Mouse (Mus musculus): ENCODE results near the gene Matn3. TPM values are rescaled to one million over a fixed set of nuclear protein-coding genes. Genes with fewer than 3 reads are reported as not detected.

Gene Matn3
- polyA plus RNA-seq, 1 experiment from 2014 or later = 0.11 TPM

DNA sequence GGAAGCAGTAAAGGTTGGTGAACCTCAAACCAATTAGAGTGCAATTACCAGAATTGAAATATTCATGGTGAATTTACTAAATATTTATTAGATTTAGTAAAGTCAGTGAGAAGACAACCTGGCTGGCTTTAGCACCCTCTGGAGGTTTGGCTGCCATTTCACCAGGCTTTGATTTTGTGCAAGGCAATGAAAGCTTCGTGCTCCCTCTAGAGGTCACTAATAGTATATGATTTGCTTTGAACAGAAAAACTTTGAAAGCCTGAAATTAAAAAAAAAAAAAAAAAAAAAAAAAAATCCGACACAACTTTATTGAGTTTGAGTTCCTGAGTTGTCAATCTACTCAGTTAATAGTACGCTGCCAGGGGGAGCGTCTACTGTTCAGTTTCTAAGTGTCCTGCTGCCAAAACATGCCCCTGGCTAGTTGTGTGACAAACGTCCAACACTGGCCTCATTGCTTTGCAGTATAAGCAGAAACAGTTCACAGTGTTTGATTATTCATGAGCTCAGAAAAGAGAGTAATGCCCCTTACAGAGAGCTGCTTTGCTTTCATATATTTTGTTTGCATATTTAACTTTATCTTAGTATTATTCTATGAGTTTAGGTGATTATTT, 54.4 kb downstream of the Matn3 start:
- Histone ChIP-seq H3K9me3 (ENCODE audit: control insufficient read depth, low read length) (no peaks in the 10 kb centered on the region), H3K27ac (ENCODE audit: low read depth, low read length) (no peak overlapping the region), H3K4me1 (ENCODE audit: control insufficient read depth, insufficient read depth, low read length) (no peaks in the 10 kb centered on the region), H3K27me3 (ENCODE audit: control insufficient read depth, insufficient read depth, low read length) (no peaks in the 10 kb centered on the region), H3K9ac (ENCODE audit: low read depth, low read length) (no peak overlapping the region), H3K4me3 (ENCODE audit: low read length) (no peak overlapping the region), H3K4me2 (replicated peaks; ENCODE audit: low read depth, low read length) (no peak overlapping the region), H3K36me3 (ENCODE audit: control insufficient read depth, insufficient read depth, low read length) (no peaks in the 10 kb centered on the region)
- WGBS = 21% methylated on average over 5 of the region's 5 CpGs
- ATAC-seq (ENCODE audit: low FRiP score, low TSS enrichment) = no peak

DNA sequence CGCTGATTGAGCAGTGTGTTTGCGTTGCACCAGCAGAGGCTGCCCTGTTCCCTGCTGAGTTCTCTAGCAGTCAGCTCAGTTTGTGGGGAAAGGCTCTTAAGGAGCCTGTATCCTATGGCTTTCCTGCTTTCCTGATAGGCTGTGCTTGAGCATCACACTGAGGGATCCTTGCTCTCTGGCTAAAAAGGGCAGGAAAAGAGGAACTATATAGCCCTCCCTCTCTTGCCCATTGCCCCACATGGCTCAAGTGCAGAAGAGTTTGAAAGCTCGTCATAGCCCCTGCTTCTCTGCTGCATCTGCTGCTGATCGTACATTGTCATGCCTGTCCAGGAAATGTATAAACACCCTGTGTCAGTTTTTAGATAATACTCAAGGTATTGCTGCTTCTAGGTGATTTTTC, 59.4 kb downstream of the Matn3 start:
- Histone ChIP-seq H3K9me3 (ENCODE audit: control insufficient read depth, low read length) (no peaks in the 10 kb centered on the region), H3K4me3 (ENCODE audit: low read length) (no peak overlapping the region), H3K36me3 (ENCODE audit: control insufficient read depth, insufficient read depth, low read length) (no peaks in the 10 kb centered on the region), H3K4me1 (ENCODE audit: control insufficient read depth, insufficient read depth, low read length) (no peaks in the 10 kb centered on the region), H3K4me2 (replicated peaks; ENCODE audit: low read depth, low read length) (no peak overlapping the region), H3K27ac (ENCODE audit: low read depth, low read length) (no peak overlapping the region), H3K9ac (ENCODE audit: low read depth, low read length) (no peak overlapping the region), H3K27me3 (ENCODE audit: control insufficient read depth, insufficient read depth, low read length) (no peaks in the 10 kb centered on the region)
- WGBS = 68% methylated on average over 4 of the region's 4 CpGs
- no peak for ATAC-seq (ENCODE audit: low FRiP score, low TSS enrichment)

DNA sequence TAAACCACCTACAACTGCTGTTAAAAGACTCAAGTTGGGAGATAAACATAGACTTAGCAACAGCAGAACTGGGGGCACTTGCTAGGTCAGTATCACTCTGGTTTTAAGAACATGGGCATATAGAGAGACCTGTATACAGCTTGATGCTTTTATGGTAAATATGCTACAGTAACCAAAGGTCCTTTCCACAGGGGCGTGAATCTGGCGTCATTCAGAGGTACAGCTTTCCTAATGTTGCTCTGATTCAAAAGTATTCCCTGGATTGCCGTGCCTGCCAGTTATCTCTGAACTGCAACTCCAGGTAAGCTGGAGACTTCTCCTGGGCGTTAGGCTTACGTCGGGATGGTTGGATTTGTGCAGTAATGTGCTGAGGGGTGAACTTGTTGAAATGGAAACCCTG, 60.1 kb downstream of the Matn3 start:
- no peak for ATAC-seq (ENCODE audit: low FRiP score, low TSS enrichment)
- Histone ChIP-seq H3K4me1 (ENCODE audit: control insufficient read depth, insufficient read depth, low read length) (no peaks in the 10 kb centered on the region), H3K27me3 (ENCODE audit: control insufficient read depth, insufficient read depth, low read length) (no peaks in the 10 kb centered on the region), H3K4me2 (replicated peaks; ENCODE audit: low read depth, low read length) (no peak overlapping the region), H3K27ac (ENCODE audit: low read depth, low read length) (no peak overlapping the region), H3K4me3 (ENCODE audit: low read length) (no peak overlapping the region), H3K36me3 (ENCODE audit: control insufficient read depth, insufficient read depth, low read length) (peaks cover 1% of the 10 kb centered on the region; the same call in 1 of the 2 replicates), H3K9me3 (ENCODE audit: control insufficient read depth, low read length) (no peaks in the 10 kb centered on the region), H3K9ac (ENCODE audit: low read depth, low read length) (no peak overlapping the region)
- WGBS = 94% methylated on average over 6 of the region's 6 CpGs

DNA sequence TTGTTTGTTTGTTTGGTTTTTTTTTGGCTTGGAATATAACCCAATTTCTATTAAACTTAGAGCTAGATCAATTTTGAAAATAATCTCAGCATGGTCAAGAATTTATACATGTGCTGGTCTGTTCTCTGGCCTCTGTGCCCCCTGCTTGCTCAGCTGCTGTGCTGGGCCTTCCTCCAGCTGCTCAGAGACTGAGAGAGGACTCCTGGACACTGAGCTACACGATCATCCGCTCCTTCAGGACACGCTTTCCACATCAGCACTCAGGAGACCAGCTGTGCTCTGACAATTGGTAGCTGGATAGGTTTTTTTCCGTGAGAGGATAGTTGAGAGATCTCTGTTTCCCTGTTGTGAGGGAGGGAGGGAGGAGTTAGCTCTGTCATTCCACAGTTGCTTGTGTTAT, 62.6 kb downstream of the Matn3 start:
- no peak overlapping the region for H3K4me2 ChIP-seq (replicated peaks; ENCODE audit: low read depth, low read length)
- H3K36me3 ChIP-seq (ENCODE audit: control insufficient read depth, insufficient read depth, low read length) = peaks cover 3% of the 10 kb centered on the region; the same call in 1 of the 2 replicates
- ATAC-seq (ENCODE audit: low FRiP score, low TSS enrichment) = no peak
- 65% methylated on average over 4 of the region's 4 CpGs for WGBS
- no peak overlapping the region for H3K27ac ChIP-seq (ENCODE audit: low read depth, low read length)
- H3K9ac ChIP-seq (ENCODE audit: low read depth, low read length) = no peak overlapping the region
- no peaks in the 10 kb centered on the region for H3K4me1 ChIP-seq (ENCODE audit: control insufficient read depth, insufficient read depth, low read length)
- H3K27me3 ChIP-seq (ENCODE audit: control insufficient read depth, insufficient read depth, low read length) = no peaks in the 10 kb centered on the region
- no peak overlapping the region for H3K4me3 ChIP-seq (ENCODE audit: low read length)
- no peaks in the 10 kb centered on the region for H3K9me3 ChIP-seq (ENCODE audit: control insufficient read depth, low read length)

DNA sequence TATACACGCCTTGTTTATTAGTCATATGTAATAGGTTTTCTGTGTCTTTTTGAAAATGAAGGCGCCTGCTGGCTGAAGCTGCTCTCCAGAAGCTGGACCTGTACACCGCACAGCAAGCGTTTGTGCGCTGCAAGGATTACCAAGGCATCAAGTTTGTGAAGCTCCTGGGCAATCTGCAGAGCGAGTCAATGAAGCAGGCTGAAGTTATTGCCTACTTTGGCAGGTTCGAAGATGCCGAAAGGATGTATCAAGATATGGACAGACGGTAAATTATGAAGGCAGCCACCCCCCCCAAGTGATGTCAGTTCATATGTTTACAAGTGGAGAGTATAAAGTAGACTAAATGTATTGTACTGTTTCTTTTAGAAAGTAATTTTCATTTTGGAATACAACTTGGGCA, 68.6 kb downstream of the Matn3 start:
- ATAC-seq (ENCODE audit: low FRiP score, low TSS enrichment) = no peak
- no peak overlapping the region for H3K9ac ChIP-seq (ENCODE audit: low read depth, low read length)
- WGBS = 96% methylated on average over 9 of the region's 9 CpGs
- no peak overlapping the region for H3K4me3 ChIP-seq (ENCODE audit: low read length)
- H3K4me1 ChIP-seq (ENCODE audit: control insufficient read depth, insufficient read depth, low read length) = no peaks in the 10 kb centered on the region
- H3K27me3 ChIP-seq (ENCODE audit: control insufficient read depth, insufficient read depth, low read length) = no peaks in the 10 kb centered on the region
- no peak overlapping the region for H3K27ac ChIP-seq (ENCODE audit: low read depth, low read length)
- H3K9me3 ChIP-seq (ENCODE audit: control insufficient read depth, low read length) = no peaks in the 10 kb centered on the region
- H3K4me2 ChIP-seq (replicated peaks; ENCODE audit: low read depth, low read length) = no peak overlapping the region
- H3K36me3 ChIP-seq (ENCODE audit: control insufficient read depth, insufficient read depth, low read length) = peaks cover 3% of the 10 kb centered on the region; the same call in 1 of the 2 replicates

DNA sequence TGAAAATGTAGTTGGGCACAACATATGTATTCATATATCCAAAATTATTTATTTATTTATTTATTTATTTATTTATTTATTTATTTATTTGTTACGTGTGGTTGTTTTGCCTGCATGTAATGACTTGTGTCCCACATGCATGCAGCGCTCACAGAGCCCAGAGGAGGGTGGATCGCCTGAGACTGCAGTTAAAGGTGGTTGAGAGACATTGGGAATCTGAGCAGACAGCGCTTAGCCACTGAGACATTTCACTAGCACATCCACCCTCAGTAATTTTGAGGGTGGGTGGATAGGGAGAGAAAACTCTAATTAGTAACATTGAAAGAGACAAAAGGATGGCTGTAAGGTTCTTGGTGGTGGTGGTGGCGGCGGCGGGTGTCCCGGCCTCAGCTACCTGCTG, 72.7 kb downstream of the Matn3 start:
- H3K4me1 ChIP-seq (ENCODE audit: control insufficient read depth, insufficient read depth, low read length) = no peaks in the 10 kb centered on the region
- H3K9ac ChIP-seq (ENCODE audit: low read depth, low read length) = no peak overlapping the region
- H3K9me3 ChIP-seq (ENCODE audit: control insufficient read depth, low read length) = no peaks in the 10 kb centered on the region
- H3K36me3 ChIP-seq (ENCODE audit: control insufficient read depth, insufficient read depth, low read length) = no peaks in the 10 kb centered on the region
- no peak overlapping the region for H3K4me2 ChIP-seq (replicated peaks; ENCODE audit: low read depth, low read length)
- ATAC-seq (ENCODE audit: low FRiP score, low TSS enrichment) = no peak
- H3K27me3 ChIP-seq (ENCODE audit: control insufficient read depth, insufficient read depth, low read length) = no peaks in the 10 kb centered on the region
- no peak overlapping the region for H3K4me3 ChIP-seq (ENCODE audit: low read length)
- H3K27ac ChIP-seq (ENCODE audit: low read depth, low read length) = no peak overlapping the region
- 93% methylated on average over 8 of the region's 8 CpGs for WGBS

DNA sequence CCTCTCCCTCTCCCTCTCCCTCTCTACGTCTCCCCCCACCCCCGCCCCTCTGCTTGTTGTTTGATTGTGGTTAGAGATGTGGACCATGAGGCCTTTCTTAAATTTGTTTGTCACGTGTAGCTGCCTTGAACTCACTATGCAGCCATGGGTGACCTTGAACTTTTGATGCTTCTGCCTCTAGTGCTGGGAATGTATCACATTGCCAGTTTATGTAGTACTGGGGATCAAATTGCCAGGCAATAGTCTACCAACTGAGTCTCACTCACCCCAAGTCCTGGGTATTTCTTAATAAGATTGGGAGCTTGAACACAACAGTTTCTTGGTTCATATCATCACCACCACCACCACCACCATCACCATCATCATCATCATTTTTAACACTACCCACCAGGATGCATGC, 73.3 kb downstream of the Matn3 start:
- no peak for ATAC-seq (ENCODE audit: low FRiP score, low TSS enrichment)
- Histone ChIP-seq H3K27me3 (ENCODE audit: control insufficient read depth, insufficient read depth, low read length) (no peaks in the 10 kb centered on the region), H3K27ac (ENCODE audit: low read depth, low read length) (no peak overlapping the region)

More for the DNA sequence above, 73.3 kb downstream of the Matn3 start:
- Histone ChIP-seq H3K9ac (ENCODE audit: low read depth, low read length) (no peak overlapping the region), H3K4me3 (ENCODE audit: low read length) (no peak overlapping the region), H3K36me3 (ENCODE audit: control insufficient read depth, insufficient read depth, low read length) (no peaks in the 10 kb centered on the region), H3K4me2 (replicated peaks; ENCODE audit: low read depth, low read length) (no peak overlapping the region), H3K9me3 (ENCODE audit: control insufficient read depth, low read length) (no peaks in the 10 kb centered on the region), H3K4me1 (ENCODE audit: control insufficient read depth, insufficient read depth, low read length) (no peaks in the 10 kb centered on the region)
- 64% methylated on average over 3 of the region's 3 CpGs for WGBS

Other genes starting within 250 kb of the Matn3 start
- gene Sdc1, start 176.6 kb upstream of the Matn3 start, polyA plus RNA-seq (2014; fragmentation: Nextera tagmentation; extraction: Ambion mirVana) = 41.9 and 57.3 TPM in 2 replicates
- 140 and 337 TPM in 2 replicates for gene Laptm4a, start 26.3 kb upstream of the Matn3 start, polyA plus RNA-seq (2014; fragmentation: Nextera tagmentation; extraction: Ambion mirVana)
- 9.9 and 21.9 TPM in 2 replicates for gene Wdr35, start 26.0 kb downstream of the Matn3 start, polyA plus RNA-seq (2014; fragmentation: Nextera tagmentation; extraction: Ambion mirVana)
- 26.1 and 30.4 TPM in 2 replicates for gene Ttc32, start 82.1 kb downstream of the Matn3 start, polyA plus RNA-seq (2014; fragmentation: Nextera tagmentation; extraction: Ambion mirVana)